Mouse (Mus musculus): ENCODE data around the gene Sp2. TPM values are rescaled to one million over a fixed set of nuclear protein-coding genes. Genes with fewer than 3 reads are reported as not detected.

The Sp2 gene
- polyA plus RNA-seq, 1 experiment from 2014 or later, result 15.7 TPM

GRCm38 (mm10) chr11:96916044-96916884, 66.5 kb downstream of the Sp2 start, which contains the start of gene Cdk5rap3:
Cdk5rap3 (minus strand) TSS chr11:96916496.
- peak within 1 kb of the TSS; percentile 64 for H3K27ac ChIP-seq (ENCODE audit: low read length)
- peak within 1 kb of the TSS; percentile 95 for H3K4me2 ChIP-seq (ENCODE audit: low read depth, low read length)
- H3K9ac ChIP-seq (ENCODE audit: low read length), result peak within 1 kb of the TSS; percentile 77
- no peaks in the 10 kb centered on the region for H3K36me3 ChIP-seq (ENCODE audit: control insufficient read depth, insufficient read depth)
- ATAC-seq (replicated peaks; ENCODE audit: extremely low read depth, insufficient read depth, low FRiP score), result peak; percentile 98
- H3K4me3 ChIP-seq (ENCODE audit: low read length), result peak within 1 kb of the TSS; percentile 68
- H3K27me3 ChIP-seq (ENCODE audit: control insufficient read depth, insufficient read depth, low read length), result no peaks in the 10 kb centered on the region
- H3K9me3 ChIP-seq (replicated peaks; ENCODE audit: control insufficient read depth, low read length), result no peaks in the 10 kb centered on the region
- under 1% methylated on average over 55 of the region's 55 CpGs for WGBS
- peaks cover 8% of the 10 kb centered on the region for H3K4me1 ChIP-seq (ENCODE audit: control insufficient read depth, insufficient read depth, low read length)

GRCm38 (mm10) chr11:96912682-96913081, 70.1 kb downstream of the Sp2 start:
- H3K4me2 ChIP-seq (ENCODE audit: low read depth, low read length), result no peak overlapping the region
- no peak overlapping the region for H3K4me3 ChIP-seq (ENCODE audit: low read length)
- H3K36me3 ChIP-seq (ENCODE audit: control insufficient read depth, insufficient read depth), result peaks cover 6% of the 10 kb centered on the region; the same call in 1 of the 2 replicates
- peaks cover 8% of the 10 kb centered on the region for H3K4me1 ChIP-seq (ENCODE audit: control insufficient read depth, insufficient read depth, low read length)
- H3K27me3 ChIP-seq (ENCODE audit: control insufficient read depth, insufficient read depth, low read length), result no peaks in the 10 kb centered on the region
- no peak for ATAC-seq (replicated peaks; ENCODE audit: extremely low read depth, insufficient read depth, low FRiP score)
- WGBS, result 68% methylated on average over 11 of the region's 11 CpGs
- no peak overlapping the region for H3K9ac ChIP-seq (ENCODE audit: low read length)
- H3K27ac ChIP-seq (ENCODE audit: low read length), result no peak overlapping the region
- H3K9me3 ChIP-seq (replicated peaks; ENCODE audit: control insufficient read depth, low read length), result no peaks in the 10 kb centered on the region

GRCm38 (mm10) chr11:96910003-96910402, 72.8 kb downstream of the Sp2 start:
- Histone ChIP-seq H3K36me3 (ENCODE audit: control insufficient read depth, insufficient read depth) (peaks cover 6% of the 10 kb centered on the region; the same call in 1 of the 2 replicates), H3K27me3 (ENCODE audit: control insufficient read depth, insufficient read depth, low read length) (no peaks in the 10 kb centered on the region), H3K9ac (ENCODE audit: low read length) (no peak overlapping the region), H3K27ac (ENCODE audit: low read length) (no peak overlapping the region), H3K4me1 (ENCODE audit: control insufficient read depth, insufficient read depth, low read length) (peaks cover 11% of the 10 kb centered on the region), H3K4me2 (ENCODE audit: low read depth, low read length) (no peak overlapping the region), H3K9me3 (replicated peaks; ENCODE audit: control insufficient read depth, low read length) (no peaks in the 10 kb centered on the region), H3K4me3 (ENCODE audit: low read length) (no peak overlapping the region)
- WGBS, result 27% methylated on average over 7 of the region's 7 CpGs
- ATAC-seq (replicated peaks; ENCODE audit: extremely low read depth, insufficient read depth, low FRiP score), result peak; percentile 66

- ATAC-seq (replicated peaks; ENCODE audit: extremely low read depth, insufficient read depth, low FRiP score), result no peak
- 93% methylated on average over 12 of the region's 12 CpGs for WGBS
These were observed 74.2 kb downstream of the Sp2 start for GRCm38 (mm10) chr11:96908594-96908993.

GRCm38 (mm10) chr11:96906431-96907161, 76.2 kb downstream of the Sp2 start:
- no peaks in the 10 kb centered on the region for H3K9me3 ChIP-seq (replicated peaks; ENCODE audit: control insufficient read depth, low read length)
- peaks cover 6% of the 10 kb centered on the region; the same call in 1 of the 2 replicates for H3K36me3 ChIP-seq (ENCODE audit: control insufficient read depth, insufficient read depth)
- peak overlapping the region; percentile 26; the same call in 1 of the 2 replicates for H3K9ac ChIP-seq (ENCODE audit: low read length)
- 18% methylated on average over 15 of the region's 15 CpGs for WGBS
- peaks cover 21% of the 10 kb centered on the region for H3K4me1 ChIP-seq (ENCODE audit: control insufficient read depth, insufficient read depth, low read length)
- H3K4me2 ChIP-seq (ENCODE audit: low read depth, low read length), result no peak overlapping the region
- H3K27me3 ChIP-seq (ENCODE audit: control insufficient read depth, insufficient read depth, low read length), result no peaks in the 10 kb centered on the region
- ATAC-seq (replicated peaks; ENCODE audit: extremely low read depth, insufficient read depth, low FRiP score), result 0 out of 2 replicates have a peak, but pooled peaks have one; percentile 17
- no peak overlapping the region for H3K4me3 ChIP-seq (ENCODE audit: low read length)
- no peak overlapping the region for H3K27ac ChIP-seq (ENCODE audit: low read length)

More at GRCm38 (mm10) chr11:96908594-96908993, 74.2 kb downstream of the Sp2 start:
- Histone ChIP-seq H3K4me2 (ENCODE audit: low read depth, low read length) (no peak overlapping the region), H3K27ac (ENCODE audit: low read length) (no peak overlapping the region), H3K9ac (ENCODE audit: low read length) (no peak overlapping the region), H3K4me1 (ENCODE audit: control insufficient read depth, insufficient read depth, low read length) (peaks cover 11% of the 10 kb centered on the region), H3K27me3 (ENCODE audit: control insufficient read depth, insufficient read depth, low read length) (no peaks in the 10 kb centered on the region), H3K36me3 (ENCODE audit: control insufficient read depth, insufficient read depth) (peaks cover 6% of the 10 kb centered on the region; the same call in 1 of the 2 replicates), H3K9me3 (replicated peaks; ENCODE audit: control insufficient read depth, low read length) (no peaks in the 10 kb centered on the region), H3K4me3 (ENCODE audit: low read length) (no peak overlapping the region)

Other genes starting within 250 kb of the Sp2 start
- gene Snx11, start 205.4 kb downstream of the Sp2 start, polyA plus RNA-seq (2015; fragmentation: Nextera tagmentation; extraction: Ambion mirVana), result 11.9 and 14.0 TPM in 2 replicates
- 45.3 and 49.9 TPM in 2 replicates for gene Cbx1, start 193.8 kb downstream of the Sp2 start, polyA plus RNA-seq (2015; fragmentation: Nextera tagmentation; extraction: Ambion mirVana)
- 81.3 and 90.1 TPM in 2 replicates for gene Nfe2l1, start 153.0 kb downstream of the Sp2 start, polyA plus RNA-seq (2015; fragmentation: Nextera tagmentation; extraction: Ambion mirVana)
- 118 and 129 TPM in 2 replicates for gene Copz2, start 133.1 kb downstream of the Sp2 start, polyA plus RNA-seq (2015; fragmentation: Nextera tagmentation; extraction: Ambion mirVana)
- 48.7 and 60.5 TPM in 2 replicates for gene Cdk5rap3, start 66.5 kb downstream of the Sp2 start, polyA plus RNA-seq (2015; fragmentation: Nextera tagmentation; extraction: Ambion mirVana)
- 1.0 and 5.6 TPM in 2 replicates for gene Prr15l, start 54.9 kb downstream of the Sp2 start, polyA plus RNA-seq (2015; fragmentation: Nextera tagmentation; extraction: Ambion mirVana)
- 45.8 and 48.9 TPM in 2 replicates for gene Pnpo, start 39.0 kb downstream of the Sp2 start, polyA plus RNA-seq (2015; fragmentation: Nextera tagmentation; extraction: Ambion mirVana)
- gene Sp6, start 30.4 kb upstream of the Sp2 start, polyA plus RNA-seq (2015; fragmentation: Nextera tagmentation; extraction: Ambion mirVana), result 0.21 TPM in 1 of 2 replicates, not detected in the other
- gene Scrn2, start 47.0 kb upstream of the Sp2 start, polyA plus RNA-seq (2015; fragmentation: Nextera tagmentation; extraction: Ambion mirVana), result 19.1 and 20.4 TPM in 2 replicates
- 1.1 and 2.0 TPM in 2 replicates for gene Lrrc46, start 58.4 kb upstream of the Sp2 start, polyA plus RNA-seq (2015; fragmentation: Nextera tagmentation; extraction: Ambion mirVana)
- 66.9 and 67.5 TPM in 2 replicates for gene Mrpl10, start 58.6 kb upstream of the Sp2 start, polyA plus RNA-seq (2015; fragmentation: Nextera tagmentation; extraction: Ambion mirVana)
- gene Osbpl7, start 67.7 kb upstream of the Sp2 start, polyA plus RNA-seq (2015; fragmentation: Nextera tagmentation; extraction: Ambion mirVana), result 5.5 and 5.6 TPM in 2 replicates
- 0.41 and 0.46 TPM in 2 replicates for gene Tbx21, start 132.4 kb upstream of the Sp2 start, polyA plus RNA-seq (2015; fragmentation: Nextera tagmentation; extraction: Ambion mirVana)
- gene Tbkbp1, start 168.5 kb upstream of the Sp2 start, polyA plus RNA-seq (2015; fragmentation: Nextera tagmentation; extraction: Ambion mirVana), result 3.8 and 4.3 TPM in 2 replicates
- 30.1 and 31.3 TPM in 2 replicates for gene Kpnb1, start 204.9 kb upstream of the Sp2 start, polyA plus RNA-seq (2015; fragmentation: Nextera tagmentation; extraction: Ambion mirVana)

Data from heart, embryonic 16.5 days (tissue).